Mouse (Mus musculus) bone marrow macrophage, adult 2 months (primary cell): ENCODE measurements around the gene Oma1. TPM values are rescaled to one million over a fixed set of nuclear protein-coding genes. Genes with fewer than 3 reads are reported as not detected.
A peak's percentile ranks its signal among the peaks of the same experiment; 100 is the strongest.

Experiments
- H3K27ac ChIP-seq: 2 replicates; pipeline ENCODE4 v1.5.1; 2012; ENCODE audit warnings: low read depth, low read length; ENCODE audit not compliant: insufficient read depth
- H3K4me1 ChIP-seq: 2 replicates; pipeline ENCODE4 v1.6.1; 2012; ENCODE audit warnings: low read length; ENCODE audit not compliant: control insufficient read depth, insufficient read depth
- H3K4me3 ChIP-seq: 2 replicates; pipeline ENCODE4 v1.5.1; 2012; ENCODE audit warnings: mild to moderate bottlenecking, low read length, moderate library complexity; ENCODE audit not compliant: insufficient read depth
- CTCF ChIP-seq: IDR thresholded peaks from 2 replicates; pipeline ENCODE4 v1.5.1; 2012; ENCODE audit warnings: low read depth, mild to moderate bottlenecking, low read length, moderate library complexity
- POLR2A ChIP-seq: IDR thresholded peaks from 2 replicates; pipeline ENCODE4 v1.6.1; 2012; ENCODE audit warnings: mild to moderate bottlenecking, low read depth, low read length, borderline replicate concordance
- polyA plus RNA-seq: library from polyadenylated mRNA; stranded (reverse); fragments of >200 nt; gene quantifications from 2 replicates; pipeline ENCODE4 v1.2.4, GENCODE M21; 2012; ENCODE audit not compliant: missing spikeins, insufficient read depth, insufficient read length

Oma1 gene
- polyA plus RNA-seq = 19.9 and 20.3 TPM in 2 replicates

DNA sequence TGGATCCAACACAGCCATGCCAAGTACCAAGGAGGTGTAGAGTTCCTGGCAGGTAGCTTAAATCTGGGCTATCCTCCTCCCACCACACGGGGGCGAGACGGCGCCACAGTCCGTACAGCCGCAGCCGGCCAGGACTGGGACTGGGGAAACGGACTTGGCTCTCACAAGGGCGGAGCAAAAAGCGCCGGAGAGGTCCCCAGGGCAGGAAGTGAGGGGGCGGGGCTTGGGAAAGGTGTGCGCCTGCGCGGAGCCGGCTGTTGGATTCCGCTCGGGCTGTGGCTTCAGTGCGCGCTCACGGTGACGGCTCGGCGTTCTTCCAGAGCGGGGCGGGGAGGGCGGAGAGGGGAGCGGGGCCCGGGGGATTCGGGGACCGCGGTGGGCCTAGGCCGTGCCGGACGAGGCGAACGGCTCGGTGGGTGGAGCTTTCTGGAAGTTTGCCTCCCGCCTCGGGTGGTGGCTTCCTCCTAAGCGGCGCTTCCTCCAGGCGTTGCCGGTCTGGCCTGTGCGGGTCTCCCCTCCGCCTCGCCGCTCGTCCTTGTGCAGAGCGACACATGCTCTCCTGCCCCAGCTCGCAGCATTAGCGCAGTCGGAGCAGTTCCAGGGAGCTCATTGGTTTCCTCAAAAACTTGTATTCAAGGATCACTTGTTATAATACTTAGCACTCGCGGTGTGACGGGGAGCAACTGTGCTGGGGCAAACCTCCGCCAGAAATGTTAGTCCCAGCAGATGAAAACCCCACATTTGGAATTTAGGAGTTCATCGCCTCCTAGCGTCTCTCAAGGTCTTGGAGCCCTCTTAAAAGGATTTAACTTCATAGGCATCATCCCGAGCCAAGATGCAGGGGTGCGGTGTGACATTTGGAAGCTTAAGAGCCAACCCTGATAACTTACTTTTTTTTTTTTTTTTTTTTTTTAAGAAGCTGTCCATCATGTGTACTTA is at the start of gene Oma1:
Oma1 (plus strand) TSS at position 226 of the 939 bp plus-strand sequence.
- H3K4me1 ChIP-seq = peaks cover 18% of the 10 kb centered on the region
- H3K4me3 ChIP-seq = peak within 1 kb of the TSS; percentile 94
- peak within 1 kb of the TSS; percentile 86 for H3K27ac ChIP-seq
- TF ChIP-seq CTCF = peak; percentile 78
- TF ChIP-seq POLR2A = peak; percentile 7; the same call in 1 of the 2 replicates

DNA sequence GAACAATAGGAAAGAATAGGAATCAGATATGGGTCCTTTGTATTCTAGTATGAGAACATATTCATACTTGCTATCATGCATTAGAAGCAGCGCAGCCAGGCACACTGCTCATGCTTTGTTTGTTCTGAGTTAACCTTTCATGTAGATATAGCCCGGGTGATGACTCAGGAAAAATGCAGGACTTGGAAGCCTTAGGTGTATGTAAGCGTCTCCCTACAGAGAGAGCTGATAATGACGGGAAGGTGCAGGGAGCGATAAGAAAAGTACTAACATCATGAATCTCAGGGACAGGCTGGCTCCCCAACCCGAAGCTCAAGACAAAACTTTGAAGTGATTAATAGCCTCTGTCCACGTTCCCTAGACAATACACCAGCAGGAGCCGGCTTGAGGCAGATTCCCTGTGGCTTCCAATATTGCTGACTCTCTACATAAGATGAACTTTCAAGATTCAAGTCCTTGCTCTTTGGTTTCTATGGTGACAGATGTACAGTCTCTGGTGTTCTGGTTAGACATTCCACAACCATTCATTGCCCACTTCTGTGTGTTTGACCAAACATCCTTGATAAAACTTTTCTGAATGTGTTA is 49.7 kb upstream of the Oma1 start:
- H3K4me1 ChIP-seq = no peaks in the 10 kb centered on the region
- H3K4me3 ChIP-seq = no peak overlapping the region
- TF ChIP-seq POLR2A (no peak), CTCF (no peak)
- no peak overlapping the region for H3K27ac ChIP-seq

DNA sequence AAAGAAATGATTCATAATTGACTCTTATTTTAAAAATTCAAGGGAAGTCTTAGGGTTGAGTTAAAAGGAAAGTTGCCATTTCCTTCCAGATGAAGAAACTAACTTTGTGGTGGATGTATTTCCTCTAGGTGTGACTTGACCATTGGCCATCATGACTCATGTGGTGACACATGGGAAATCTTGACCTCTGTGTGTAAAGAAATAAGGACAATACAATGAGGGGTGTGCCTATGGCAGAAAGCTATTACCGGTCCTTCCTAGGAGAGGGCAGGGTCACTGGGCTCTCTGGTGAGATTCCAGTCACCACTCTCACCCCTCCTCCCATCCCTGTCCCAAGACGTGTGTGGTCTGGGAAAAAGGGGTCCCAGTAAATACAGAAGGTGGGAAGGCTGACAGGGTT is 48.4 kb upstream of the Oma1 start:
- TF ChIP-seq CTCF = no peak
- no peak for TF ChIP-seq POLR2A
- H3K27ac ChIP-seq = no peak overlapping the region
- H3K4me1 ChIP-seq = no peaks in the 10 kb centered on the region
- no peak overlapping the region for H3K4me3 ChIP-seq

DNA sequence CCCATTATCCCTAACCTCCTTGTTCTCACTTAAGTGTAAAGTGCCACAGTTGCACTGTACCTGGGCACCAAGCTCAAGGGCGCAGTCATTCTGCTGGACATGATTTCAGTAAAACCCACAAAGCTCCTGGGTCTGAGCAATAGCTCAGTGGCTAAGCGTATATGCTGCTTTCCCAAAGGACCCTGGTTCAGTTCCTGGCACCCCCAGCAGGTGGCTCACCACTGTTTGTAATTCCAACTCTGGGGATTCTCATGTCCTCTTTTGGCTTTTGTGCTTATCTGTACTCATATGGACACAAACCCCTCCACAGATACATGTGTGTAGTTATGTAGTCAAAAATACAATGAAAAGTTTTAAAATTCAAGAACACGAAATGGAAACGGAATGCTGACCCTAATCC is 44.3 kb upstream of the Oma1 start:
- no peak for TF ChIP-seq POLR2A
- TF ChIP-seq CTCF = no peak
- 0 out of 2 replicates have a peak, but pooled peaks cover 2% of the 10 kb centered on the region for H3K4me1 ChIP-seq
- H3K4me3 ChIP-seq = no peak overlapping the region
- H3K27ac ChIP-seq = no peak overlapping the region

DNA sequence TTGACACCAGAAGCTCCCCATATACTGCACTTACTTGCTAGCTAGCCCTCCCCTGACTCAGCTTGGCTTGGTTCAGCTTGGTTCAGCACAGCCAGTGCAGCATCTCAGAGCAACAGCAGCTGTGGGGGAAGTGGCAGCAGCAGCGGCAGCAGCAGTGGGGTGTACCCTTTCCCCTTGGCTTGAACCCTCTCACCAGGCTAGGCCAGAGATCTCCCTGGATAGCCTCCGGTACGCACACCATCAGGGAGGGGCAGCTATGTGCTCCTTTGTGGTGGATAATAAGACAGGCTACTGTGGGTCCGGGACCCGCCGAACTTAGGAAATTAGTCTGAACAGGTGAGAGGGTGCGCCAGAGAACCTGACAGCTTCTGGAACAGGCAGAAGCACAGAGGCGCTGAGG is 40.6 kb upstream of the Oma1 start:
- H3K27ac ChIP-seq = no peak overlapping the region
- no peak overlapping the region for H3K4me3 ChIP-seq
- 0 out of 2 replicates have a peak, but pooled peaks cover 2% of the 10 kb centered on the region for H3K4me1 ChIP-seq
- TF ChIP-seq CTCF = no peak
- TF ChIP-seq POLR2A = no peak

DNA sequence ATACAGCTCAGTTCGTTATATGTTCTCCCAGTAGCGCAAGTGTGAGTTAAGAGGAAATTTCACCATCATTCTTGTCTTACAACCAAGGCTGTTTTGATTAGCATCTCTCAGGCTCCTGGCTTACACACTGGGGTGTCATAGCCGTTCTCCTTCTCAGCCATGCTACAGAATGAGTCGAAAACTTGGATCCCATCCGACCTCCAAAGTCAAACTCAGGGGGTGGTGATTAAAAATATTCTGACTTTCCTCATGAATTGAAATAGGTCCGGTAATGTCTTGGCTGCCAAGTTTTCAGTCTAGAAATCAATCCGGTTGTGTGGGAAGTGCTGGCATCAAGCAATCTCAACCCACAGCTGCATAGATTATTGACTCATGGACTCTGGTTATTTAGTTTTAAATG is 25.3 kb upstream of the Oma1 start:
- TF ChIP-seq POLR2A (no peak), CTCF (no peak)
- no peak overlapping the region for H3K4me3 ChIP-seq
- H3K4me1 ChIP-seq = no peaks in the 10 kb centered on the region
- no peak overlapping the region for H3K27ac ChIP-seq

DNA sequence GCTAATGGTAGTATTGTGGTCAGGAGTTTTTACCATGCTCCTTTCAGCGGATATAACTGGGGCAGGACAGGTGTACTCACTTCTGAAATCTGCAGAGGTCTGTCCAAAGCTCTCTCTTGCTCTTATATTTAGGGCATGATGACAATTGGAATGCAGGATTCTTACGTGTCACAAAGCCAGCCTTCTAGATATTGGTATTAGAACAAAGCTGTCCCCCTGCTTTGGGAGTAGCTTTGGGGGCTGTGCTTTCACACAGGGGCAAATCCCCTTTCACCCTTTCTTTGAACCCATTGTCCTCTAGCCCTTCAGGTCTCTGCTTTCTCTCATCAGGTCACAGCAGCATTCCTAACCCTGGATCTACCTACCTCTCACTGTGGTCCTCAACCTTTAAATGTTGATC is 22.8 kb upstream of the Oma1 start, which contains the start of gene 4921539E11Rik:
4921539E11Rik (minus strand) TSS at position 101 of the 400 bp plus-strand sequence.
- H3K4me3 ChIP-seq = no peak within 1 kb of the TSS
- no peaks in the 10 kb centered on the region for H3K4me1 ChIP-seq
- TF ChIP-seq POLR2A (no peak), CTCF (no peak)
- H3K27ac ChIP-seq = no peak within 1 kb of the TSS

DNA sequence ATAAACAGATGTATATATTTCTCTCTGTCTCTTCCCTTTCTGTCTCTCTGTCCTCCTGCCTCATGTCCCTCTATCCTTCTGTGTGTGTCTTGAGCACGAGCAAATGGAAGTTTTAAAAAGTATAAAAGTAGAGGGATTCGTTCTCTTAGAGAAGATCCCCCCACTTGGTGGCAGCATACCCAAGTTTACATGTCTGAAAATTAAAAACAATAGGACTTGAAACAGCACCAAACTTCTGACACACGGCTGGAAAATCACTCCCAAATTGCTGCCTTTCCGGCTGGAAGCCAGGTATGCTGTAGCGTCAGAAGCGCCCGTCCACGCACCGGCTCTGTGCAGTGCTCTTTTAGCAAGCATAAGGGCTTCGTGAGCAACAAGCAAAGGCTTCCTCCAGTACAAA is 14.3 kb upstream of the Oma1 start:
- TF ChIP-seq CTCF (no peak), POLR2A (no peak)
- no peak overlapping the region for H3K27ac ChIP-seq
- no peak overlapping the region for H3K4me3 ChIP-seq
- H3K4me1 ChIP-seq = no peaks in the 10 kb centered on the region

DNA sequence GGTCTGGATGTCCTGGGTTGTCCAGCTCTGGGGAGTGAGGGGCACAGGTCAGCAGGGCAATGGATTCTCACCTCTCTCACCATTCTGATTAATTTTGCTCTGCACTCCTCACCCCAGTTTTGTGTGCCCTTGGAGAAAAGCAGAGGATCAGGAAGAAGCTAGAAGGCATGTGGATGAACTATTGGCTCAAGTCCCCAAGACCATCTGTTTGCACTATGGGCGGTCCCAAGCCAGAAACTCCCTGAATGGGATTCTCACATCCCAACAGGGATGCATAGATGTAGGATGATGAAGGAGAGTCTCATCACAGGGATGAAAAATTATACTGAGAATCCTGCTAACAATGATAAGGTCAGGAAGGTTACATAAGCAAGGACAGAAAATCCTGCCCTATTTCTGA is 9.8 kb upstream of the Oma1 start:
- H3K27ac ChIP-seq = no peak overlapping the region
- no peak for TF ChIP-seq CTCF
- no peak for TF ChIP-seq POLR2A
- H3K4me1 ChIP-seq = no peaks in the 10 kb centered on the region
- H3K4me3 ChIP-seq = no peak overlapping the region

DNA sequence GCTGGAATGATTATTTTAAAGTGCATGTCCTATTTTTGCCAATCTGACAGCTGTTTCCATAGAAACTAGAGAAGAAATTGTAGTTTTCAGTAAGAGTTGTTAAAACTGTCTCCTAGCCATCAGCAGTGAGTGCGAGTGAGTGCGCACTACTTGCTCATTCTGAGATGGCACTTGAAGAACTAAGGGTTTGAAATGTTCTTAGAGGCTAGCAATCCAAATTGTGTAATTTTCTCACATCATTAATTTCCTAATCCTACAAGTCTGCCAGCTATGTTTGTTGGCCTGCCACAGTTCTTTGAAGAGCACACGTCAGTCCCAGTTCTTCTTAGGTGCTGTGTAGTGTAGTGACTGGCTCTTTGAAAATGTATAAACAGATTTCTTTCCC is 906 bp downstream of the Oma1 start:
- TF ChIP-seq CTCF (no peak), POLR2A (no peak)
- Histone ChIP-seq H3K27ac (peak overlapping the region; percentile 13), H3K4me3 (peak overlapping the region; percentile 94), H3K4me1 (peaks cover 18% of the 10 kb centered on the region)
